Mouse (Mus musculus): ENCODE results near the gene Grm5. TPM values are rescaled to one million over a fixed set of nuclear protein-coding genes. Genes with fewer than 3 reads are reported as not detected.

The Grm5 gene
- polyA plus RNA-seq, 1 experiment from 2014 or later, result 0.10 TPM

DNA sequence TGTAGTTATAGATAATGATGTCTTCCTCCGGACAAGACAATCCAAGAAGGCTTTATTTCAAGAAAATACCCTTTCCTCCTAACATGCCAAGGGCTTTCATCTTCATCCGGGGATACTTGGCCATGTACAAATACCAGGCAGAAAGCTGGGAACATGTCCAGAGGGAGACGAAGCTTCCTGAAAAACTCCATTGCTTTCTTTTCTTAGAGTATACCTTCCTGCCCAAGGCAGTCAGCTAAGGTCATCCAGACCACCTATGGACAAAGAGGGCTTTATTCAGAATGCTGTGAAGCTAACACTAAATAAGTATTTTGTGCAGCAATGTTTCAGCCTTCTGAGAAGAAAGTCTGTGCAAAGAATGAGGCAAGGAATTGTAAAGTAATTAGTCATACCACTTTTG, 178.4 kb downstream of the Grm5 start:
- H3K4me2 ChIP-seq (ENCODE audit: low read depth, low read length), result no peak overlapping the region
- WGBS, result 24% methylated on average over 3 of the region's 3 CpGs
- no peak for DNase-seq (ENCODE audit: low spot score)
- H3K4me3 ChIP-seq (ENCODE audit: low read depth, low read length), result no peak overlapping the region
- no peak for ATAC-seq (replicated peaks; ENCODE audit: insufficient number of reproducible peaks, low FRiP score, low TSS enrichment, low read depth)
- H3K27me3 ChIP-seq (ENCODE audit: control insufficient read depth, insufficient read depth, low read length), result no peaks in the 10 kb centered on the region
- H3K36me3 ChIP-seq (replicated peaks; ENCODE audit: control insufficient read depth, insufficient read depth, low read depth, low read length), result no peaks in the 10 kb centered on the region
- H3K9me3 ChIP-seq (replicated peaks; ENCODE audit: control insufficient read depth, low read length), result no peaks in the 10 kb centered on the region
- H3K27ac ChIP-seq (replicated peaks; ENCODE audit: low read depth, low read length), result no peak overlapping the region
- no peak overlapping the region for H3K9ac ChIP-seq (replicated peaks; ENCODE audit: low read length)
- H3K4me1 ChIP-seq (ENCODE audit: control insufficient read depth, insufficient read depth, low read length), result no peaks in the 10 kb centered on the region

DNA sequence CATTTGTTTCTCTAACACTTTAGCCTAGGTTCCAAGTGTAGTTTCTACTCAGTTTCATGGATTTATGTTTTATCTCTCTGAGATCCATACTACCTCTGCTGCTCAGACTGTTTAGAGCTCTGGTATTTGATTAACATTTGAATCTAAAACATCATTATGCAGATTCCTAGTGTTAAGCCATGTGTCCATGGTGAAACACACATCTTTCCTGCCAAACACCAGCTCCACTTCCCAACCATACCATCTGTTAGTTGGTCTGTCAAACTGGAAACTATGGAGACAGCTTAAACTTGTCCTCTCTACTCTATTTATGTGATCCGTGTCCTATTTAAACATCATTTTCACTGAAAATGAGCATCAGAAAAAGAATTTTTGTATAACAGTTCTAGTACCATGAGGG, 203.6 kb downstream of the Grm5 start:
- WGBS, result 90% methylated on average over 1 of the region's 1 CpGs

GRCm38 (mm10) chr7:87788963-87789362, 205.0 kb downstream of the Grm5 start:
- Histone ChIP-seq H3K9me3 (replicated peaks; ENCODE audit: control insufficient read depth, low read length) (no peaks in the 10 kb centered on the region), H3K4me2 (ENCODE audit: low read depth, low read length) (no peak overlapping the region), H3K4me1 (ENCODE audit: control insufficient read depth, insufficient read depth, low read length) (no peaks in the 10 kb centered on the region), H3K9ac (replicated peaks; ENCODE audit: low read length) (no peak overlapping the region), H3K4me3 (ENCODE audit: low read depth, low read length) (no peak overlapping the region), H3K27ac (replicated peaks; ENCODE audit: low read depth, low read length) (no peak overlapping the region), H3K27me3 (ENCODE audit: control insufficient read depth, insufficient read depth, low read length) (no peaks in the 10 kb centered on the region), H3K36me3 (replicated peaks; ENCODE audit: control insufficient read depth, insufficient read depth, low read depth, low read length) (no peaks in the 10 kb centered on the region)
- ATAC-seq (replicated peaks; ENCODE audit: insufficient number of reproducible peaks, low FRiP score, low TSS enrichment, low read depth) (no peak), DNase-seq (ENCODE audit: low spot score) (no peak)

More for the DNA sequence above, 203.6 kb downstream of the Grm5 start:
- Histone ChIP-seq H3K27ac (replicated peaks; ENCODE audit: low read depth, low read length) (no peak overlapping the region), H3K4me2 (ENCODE audit: low read depth, low read length) (no peak overlapping the region), H3K9ac (replicated peaks; ENCODE audit: low read length) (no peak overlapping the region), H3K36me3 (replicated peaks; ENCODE audit: control insufficient read depth, insufficient read depth, low read depth, low read length) (no peaks in the 10 kb centered on the region), H3K4me1 (ENCODE audit: control insufficient read depth, insufficient read depth, low read length) (no peaks in the 10 kb centered on the region), H3K9me3 (replicated peaks; ENCODE audit: control insufficient read depth, low read length) (no peaks in the 10 kb centered on the region), H3K4me3 (ENCODE audit: low read depth, low read length) (no peak overlapping the region), H3K27me3 (ENCODE audit: control insufficient read depth, insufficient read depth, low read length) (no peaks in the 10 kb centered on the region)
- DNase-seq (ENCODE audit: low spot score) (no peak), ATAC-seq (replicated peaks; ENCODE audit: insufficient number of reproducible peaks, low FRiP score, low TSS enrichment, low read depth) (no peak)

GRCm38 (mm10) chr7:87793896-87794295, 209.9 kb downstream of the Grm5 start:
- no peak overlapping the region for H3K4me2 ChIP-seq (ENCODE audit: low read depth, low read length)
- H3K9ac ChIP-seq (replicated peaks; ENCODE audit: low read length), result no peak overlapping the region
- DNase-seq (ENCODE audit: low spot score) (no peak), ATAC-seq (replicated peaks; ENCODE audit: insufficient number of reproducible peaks, low FRiP score, low TSS enrichment, low read depth) (no peak)
- H3K9me3 ChIP-seq (replicated peaks; ENCODE audit: control insufficient read depth, low read length), result no peaks in the 10 kb centered on the region
- whole genome bisulfite sequencing, result 77% methylated on average over 4 of the region's 4 CpGs
- H3K4me3 ChIP-seq (ENCODE audit: low read depth, low read length), result no peak overlapping the region
- no peaks in the 10 kb centered on the region for H3K36me3 ChIP-seq (replicated peaks; ENCODE audit: control insufficient read depth, insufficient read depth, low read depth, low read length)
- H3K4me1 ChIP-seq (ENCODE audit: control insufficient read depth, insufficient read depth, low read length), result no peaks in the 10 kb centered on the region
- no peaks in the 10 kb centered on the region for H3K27me3 ChIP-seq (ENCODE audit: control insufficient read depth, insufficient read depth, low read length)
- H3K27ac ChIP-seq (replicated peaks; ENCODE audit: low read depth, low read length), result no peak overlapping the region

DNA sequence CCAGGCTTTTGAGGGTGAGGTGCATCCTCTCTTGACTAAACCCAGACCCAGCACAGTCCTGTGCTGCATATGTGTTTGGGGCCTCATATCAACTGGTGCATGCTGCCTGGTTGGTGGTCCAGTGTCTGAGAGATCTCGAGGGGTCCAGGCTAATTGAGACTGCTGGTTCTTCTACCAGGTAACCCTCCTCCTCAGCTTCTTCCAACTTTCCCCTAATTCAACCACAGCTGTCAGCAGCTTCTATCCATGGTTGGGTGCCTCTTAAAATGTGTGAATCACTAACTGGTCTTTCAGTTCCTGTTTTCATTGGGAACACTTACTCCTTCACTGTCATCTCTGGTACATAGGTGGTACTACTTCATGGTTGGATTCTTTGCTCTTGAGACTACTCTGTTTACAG, 240.9 kb downstream of the Grm5 start:
- Histone ChIP-seq H3K4me2 (ENCODE audit: low read depth, low read length) (no peak overlapping the region), H3K9me3 (replicated peaks; ENCODE audit: control insufficient read depth, low read length) (no peaks in the 10 kb centered on the region), H3K4me3 (ENCODE audit: low read depth, low read length) (no peak overlapping the region), H3K9ac (replicated peaks; ENCODE audit: low read length) (no peak overlapping the region), H3K27ac (replicated peaks; ENCODE audit: low read depth, low read length) (no peak overlapping the region), H3K36me3 (replicated peaks; ENCODE audit: control insufficient read depth, insufficient read depth, low read depth, low read length) (no peaks in the 10 kb centered on the region), H3K27me3 (ENCODE audit: control insufficient read depth, insufficient read depth, low read length) (no peaks in the 10 kb centered on the region), H3K4me1 (ENCODE audit: control insufficient read depth, insufficient read depth, low read length) (no peaks in the 10 kb centered on the region)
- DNase-seq (ENCODE audit: low spot score) (no peak), ATAC-seq (replicated peaks; ENCODE audit: insufficient number of reproducible peaks, low FRiP score, low TSS enrichment, low read depth) (no peak)
- WGBS, result 80% methylated on average over 1 of the region's 1 CpGs

DNA sequence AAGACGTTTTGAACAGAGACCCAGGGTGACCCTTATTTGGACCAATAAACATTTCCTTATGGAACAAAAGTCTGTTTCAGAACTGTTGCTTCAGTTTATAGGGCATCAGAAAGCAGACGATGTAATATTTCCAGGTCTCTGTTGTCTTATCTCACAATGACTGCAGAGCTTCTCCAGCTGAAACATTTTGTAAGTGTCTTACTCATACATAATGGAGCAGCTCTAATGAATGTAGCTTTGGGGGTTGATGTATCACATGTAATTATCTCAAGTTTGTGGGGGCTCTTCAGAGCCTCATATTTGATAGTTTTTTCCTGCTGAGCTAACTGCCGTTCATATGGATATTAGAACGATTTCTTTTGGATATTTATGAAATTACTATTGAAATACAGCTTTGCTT, 250.7 kb downstream of the Grm5 start:
- Histone ChIP-seq H3K27me3 (ENCODE audit: control insufficient read depth, insufficient read depth, low read length) (no peaks in the 10 kb centered on the region), H3K9me3 (replicated peaks; ENCODE audit: control insufficient read depth, low read length) (no peaks in the 10 kb centered on the region), H3K27ac (replicated peaks; ENCODE audit: low read depth, low read length) (no peak overlapping the region), H3K4me2 (ENCODE audit: low read depth, low read length) (no peak overlapping the region), H3K36me3 (replicated peaks; ENCODE audit: control insufficient read depth, insufficient read depth, low read depth, low read length) (no peaks in the 10 kb centered on the region), H3K4me3 (ENCODE audit: low read depth, low read length) (no peak overlapping the region), H3K4me1 (ENCODE audit: control insufficient read depth, insufficient read depth, low read length) (no peaks in the 10 kb centered on the region), H3K9ac (replicated peaks; ENCODE audit: low read length) (no peak overlapping the region)
- DNase-seq (ENCODE audit: low spot score) (no peak), ATAC-seq (replicated peaks; ENCODE audit: insufficient number of reproducible peaks, low FRiP score, low TSS enrichment, low read depth) (no peak)
- 76% methylated on average over 4 of the region's 4 CpGs for WGBS

- ATAC-seq (replicated peaks; ENCODE audit: insufficient number of reproducible peaks, low FRiP score, low TSS enrichment, low read depth) (no peak), DNase-seq (ENCODE audit: low spot score) (no peak)
- no peak overlapping the region for H3K4me2 ChIP-seq (ENCODE audit: low read depth, low read length)
- H3K27me3 ChIP-seq (ENCODE audit: control insufficient read depth, insufficient read depth, low read length), result no peaks in the 10 kb centered on the region
- no peak overlapping the region for H3K9ac ChIP-seq (replicated peaks; ENCODE audit: low read length)
- H3K4me3 ChIP-seq (ENCODE audit: low read depth, low read length), result no peak overlapping the region
- H3K4me1 ChIP-seq (ENCODE audit: control insufficient read depth, insufficient read depth, low read length), result no peaks in the 10 kb centered on the region
- H3K9me3 ChIP-seq (replicated peaks; ENCODE audit: control insufficient read depth, low read length), result no peaks in the 10 kb centered on the region
- H3K36me3 ChIP-seq (replicated peaks; ENCODE audit: control insufficient read depth, insufficient read depth, low read depth, low read length), result no peaks in the 10 kb centered on the region
- WGBS, result 76% methylated on average over 1 of the region's 1 CpGs
- H3K27ac ChIP-seq (replicated peaks; ENCODE audit: low read depth, low read length), result no peak overlapping the region
Measured at GRCm38 (mm10) chr7:87838579-87838978, 254.6 kb downstream of the Grm5 start.

DNA sequence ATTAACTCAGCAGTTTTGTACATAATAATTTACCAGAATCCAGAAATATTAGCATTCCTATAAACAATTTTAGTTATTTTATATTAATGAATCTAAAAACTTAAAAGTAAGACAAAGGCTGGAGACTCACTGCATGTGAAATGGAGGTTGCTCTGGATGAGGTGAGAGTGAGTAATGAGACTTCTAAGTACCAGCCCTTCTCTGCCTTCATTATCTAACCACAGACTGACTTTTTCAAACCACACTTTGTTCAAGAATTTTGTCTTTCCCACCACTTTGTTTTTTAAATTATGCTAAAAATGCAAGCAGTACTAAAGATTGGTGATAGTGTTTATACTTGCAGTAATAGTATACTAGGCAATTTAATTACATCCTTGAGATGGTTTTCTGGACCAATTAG, 259.5 kb downstream of the Grm5 start:
- no peak for ATAC-seq (replicated peaks; ENCODE audit: insufficient number of reproducible peaks, low FRiP score, low TSS enrichment, low read depth)
- no peaks in the 10 kb centered on the region for H3K36me3 ChIP-seq (replicated peaks; ENCODE audit: control insufficient read depth, insufficient read depth, low read depth, low read length)

GRCm38 (mm10) chr7:87846082-87846481, 262.1 kb downstream of the Grm5 start:
- no peaks in the 10 kb centered on the region for H3K36me3 ChIP-seq (replicated peaks; ENCODE audit: control insufficient read depth, insufficient read depth, low read depth, low read length)
- H3K27me3 ChIP-seq (ENCODE audit: control insufficient read depth, insufficient read depth, low read length), result no peaks in the 10 kb centered on the region
- no peak for ATAC-seq (replicated peaks; ENCODE audit: insufficient number of reproducible peaks, low FRiP score, low TSS enrichment, low read depth)

More for the DNA sequence above, 259.5 kb downstream of the Grm5 start:
- DNase-seq (ENCODE audit: low spot score), result no peak
- H3K4me1 ChIP-seq (ENCODE audit: control insufficient read depth, insufficient read depth, low read length), result no peaks in the 10 kb centered on the region
- H3K27me3 ChIP-seq (ENCODE audit: control insufficient read depth, insufficient read depth, low read length), result no peaks in the 10 kb centered on the region
- H3K9me3 ChIP-seq (replicated peaks; ENCODE audit: control insufficient read depth, low read length), result no peaks in the 10 kb centered on the region
- no peak overlapping the region for H3K4me3 ChIP-seq (ENCODE audit: low read depth, low read length)
- H3K4me2 ChIP-seq (ENCODE audit: low read depth, low read length), result no peak overlapping the region
- H3K27ac ChIP-seq (replicated peaks; ENCODE audit: low read depth, low read length), result no peak overlapping the region
- H3K9ac ChIP-seq (replicated peaks; ENCODE audit: low read length), result no peak overlapping the region

More at GRCm38 (mm10) chr7:87846082-87846481, 262.1 kb downstream of the Grm5 start:
- Histone ChIP-seq H3K4me3 (ENCODE audit: low read depth, low read length) (no peak overlapping the region), H3K9ac (replicated peaks; ENCODE audit: low read length) (no peak overlapping the region), H3K9me3 (replicated peaks; ENCODE audit: control insufficient read depth, low read length) (no peaks in the 10 kb centered on the region), H3K4me1 (ENCODE audit: control insufficient read depth, insufficient read depth, low read length) (no peaks in the 10 kb centered on the region), H3K27ac (replicated peaks; ENCODE audit: low read depth, low read length) (no peak overlapping the region), H3K4me2 (ENCODE audit: low read depth, low read length) (no peak overlapping the region)
- no peak for DNase-seq (ENCODE audit: low spot score)
